In the genomic region with DNA sequence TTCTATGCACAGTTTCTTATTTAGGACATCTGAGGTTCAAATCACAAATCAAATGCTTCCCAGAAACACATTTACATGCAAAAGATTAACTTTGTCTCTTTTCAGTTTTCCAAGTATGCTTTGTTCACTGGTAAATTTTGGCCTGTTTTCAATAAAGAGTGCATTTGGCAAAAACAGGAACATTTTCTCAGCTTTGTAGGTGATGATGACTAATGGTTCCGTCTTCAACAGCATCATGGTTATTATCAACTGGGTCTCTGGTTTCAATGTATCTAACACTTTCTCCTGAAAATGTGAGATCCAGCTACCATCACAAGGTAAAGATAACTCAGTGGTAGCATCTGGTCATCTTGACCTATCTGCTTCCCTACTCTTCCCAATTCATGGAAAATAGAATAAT, we compare ENCODE assay signal across 17 mouse cellular contexts.
"Had no signal": no experiment of that assay in that cellular context is flagged by ENCODE, and none has a peak within 500 bp of the region (broad histone marks: within the 10 kb centered on the region; RNA-seq: fewer than 3 reads in every experiment).

No protein-coding gene starts in this region.

- ATAC-seq: liver, embryonic 12.5 days; liver, postnatal 0 days; lung, postnatal 0 days; midbrain, embryonic 13.5 days; midbrain, embryonic 15.5 days; midbrain, embryonic 16.5 days had no signal

- DNase-seq: left cerebral cortex, postnatal 4 days; liver; liver, embryonic 13.5 days; liver, postnatal 0 days; lung, adult 18-20 months; lung, adult 2 months; lung, embryonic 14.5 days; lung, postnatal 10 days; lung, postnatal 14 days; lung, postnatal 36 days; lung, postnatal 4 days; midbrain, embryonic 14.5 days had no signal
